Mouse (Mus musculus): ENCODE data around the gene Retsat. TPM values are rescaled to one million over a fixed set of nuclear protein-coding genes. Genes with fewer than 3 reads are reported as not detected.

Gene Retsat
- polyA plus RNA-seq, 1 experiment, result 14.9 TPM

DNA sequence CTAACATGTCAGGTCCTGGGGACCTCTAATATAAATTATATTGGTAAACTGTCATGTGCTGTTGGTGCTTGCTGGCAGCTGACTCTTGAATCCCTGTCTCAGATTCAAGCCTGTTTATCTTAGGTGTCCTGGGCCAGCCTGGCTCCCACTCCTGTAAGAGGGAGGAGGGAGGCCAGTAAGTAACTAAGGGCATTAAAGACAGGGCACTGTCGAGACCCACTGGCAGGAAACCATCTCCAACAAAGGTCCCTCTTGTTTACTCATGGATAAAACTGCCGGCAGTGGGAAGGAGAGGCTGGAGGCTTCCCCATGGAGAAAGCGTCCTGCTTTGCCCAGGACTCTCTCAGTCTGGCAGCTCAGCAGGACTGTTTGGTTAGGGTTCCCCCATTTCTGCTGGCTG, 26.4 kb upstream of the Retsat start:
- Histone ChIP-seq H3K36me3 (ENCODE audit: control insufficient read depth, insufficient read depth) (no peaks in the 10 kb centered on the region), H3K4me2 (ENCODE audit: low read depth) (no peak overlapping the region)
- no peak for TF ChIP-seq CEBPB (IDR thresholded peaks at IDR 0.05; ENCODE audit: insufficient read depth, poor library complexity, severe bottlenecking)
- TF ChIP-seq E2F4 (IDR thresholded peaks at IDR 0.05; ENCODE audit: insufficient read depth), result no peak
- TF ChIP-seq REST (IDR thresholded peaks at IDR 0.05; ENCODE audit: insufficient read depth, insufficient read length), result no peak
- no peak for TF ChIP-seq POLR2AphosphoS2 (IDR thresholded peaks at IDR 0.05; ENCODE audit: insufficient read length, low read depth)
- no peak for TF ChIP-seq TCF12 (IDR thresholded peaks at IDR 0.05; ENCODE audit: insufficient read depth, poor library complexity, severe bottlenecking)
- no peak for TF ChIP-seq MYOD1 (IDR thresholded peaks at IDR 0.05; ENCODE audit: control insufficient read depth in 1 of 3, insufficient read length in 2 of 3, low read depth in 2 of 3)
- no peak for TF ChIP-seq POLR2A (IDR thresholded peaks at IDR 0.05; ENCODE audit: insufficient read length, low read depth)
- no peak for TF ChIP-seq MYOG (IDR thresholded peaks at IDR 0.05; ENCODE audit: control insufficient read depth in 1 of 3, insufficient read depth in 1 of 3, insufficient read length in 2 of 3, low read depth in 2 of 3)
- no peak for TF ChIP-seq USF1 (IDR thresholded peaks at IDR 0.05; ENCODE audit: low read depth)
- no peak for TF ChIP-seq MAX (IDR thresholded peaks at IDR 0.05; ENCODE audit: low read depth)
- TF ChIP-seq TCF3 (IDR thresholded peaks at IDR 0.05; ENCODE audit: insufficient read length, low read depth), result no peak
- TF ChIP-seq SRF (IDR thresholded peaks at IDR 0.05; ENCODE audit: control insufficient read depth, insufficient read length, low read depth), result no peak

DNA sequence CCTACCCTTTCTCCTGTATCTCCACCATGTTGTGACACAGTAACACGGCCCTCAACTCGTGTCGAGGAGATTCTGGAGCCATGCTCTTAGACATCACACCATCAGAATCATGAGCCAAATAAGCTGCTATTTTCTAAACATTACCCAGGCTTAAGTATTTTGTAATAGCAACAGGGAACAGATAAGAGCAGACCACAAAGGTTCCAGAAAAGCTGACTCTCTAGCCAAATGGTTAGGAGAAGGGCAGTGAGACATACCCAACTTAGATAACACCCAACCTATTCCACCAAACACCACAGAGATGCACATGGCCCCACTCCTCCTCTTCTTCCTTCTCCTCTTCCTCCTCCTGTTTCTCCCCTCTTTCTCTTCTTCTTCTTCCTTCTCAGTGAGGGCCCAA, 22.2 kb upstream of the Retsat start:
- Histone ChIP-seq H3K4me3 (no peak overlapping the region), H3ac (ENCODE audit: control insufficient read depth, insufficient read length) (no peak overlapping the region), H3K36me3 (ENCODE audit: control insufficient read depth, insufficient read depth) (no peaks in the 10 kb centered on the region), H3K27me3 (ENCODE audit: control insufficient read depth, insufficient read depth, insufficient read length) (no peaks in the 10 kb centered on the region), H3K79me2 (ENCODE audit: control insufficient read depth, insufficient read depth) (no peaks in the 10 kb centered on the region), H3K4me2 (ENCODE audit: low read depth) (no peak overlapping the region)
- TF ChIP-seq POLR2A (IDR thresholded peaks at IDR 0.05; ENCODE audit: insufficient read length, low read depth), result no peak
- TF ChIP-seq MAX (IDR thresholded peaks at IDR 0.05; ENCODE audit: low read depth), result no peak
- no peak for TF ChIP-seq E2F4 (IDR thresholded peaks at IDR 0.05; ENCODE audit: insufficient read depth)
- TF ChIP-seq TCF3 (IDR thresholded peaks at IDR 0.05; ENCODE audit: insufficient read length, low read depth), result no peak

More for the DNA sequence above, 26.4 kb upstream of the Retsat start:
- Histone ChIP-seq H3ac (ENCODE audit: control insufficient read depth, insufficient read length) (no peak overlapping the region), H3K27me3 (ENCODE audit: control insufficient read depth, insufficient read depth, insufficient read length) (no peaks in the 10 kb centered on the region), H3K79me2 (ENCODE audit: control insufficient read depth, insufficient read depth) (no peaks in the 10 kb centered on the region), H3K4me3 (no peak overlapping the region)

DNA sequence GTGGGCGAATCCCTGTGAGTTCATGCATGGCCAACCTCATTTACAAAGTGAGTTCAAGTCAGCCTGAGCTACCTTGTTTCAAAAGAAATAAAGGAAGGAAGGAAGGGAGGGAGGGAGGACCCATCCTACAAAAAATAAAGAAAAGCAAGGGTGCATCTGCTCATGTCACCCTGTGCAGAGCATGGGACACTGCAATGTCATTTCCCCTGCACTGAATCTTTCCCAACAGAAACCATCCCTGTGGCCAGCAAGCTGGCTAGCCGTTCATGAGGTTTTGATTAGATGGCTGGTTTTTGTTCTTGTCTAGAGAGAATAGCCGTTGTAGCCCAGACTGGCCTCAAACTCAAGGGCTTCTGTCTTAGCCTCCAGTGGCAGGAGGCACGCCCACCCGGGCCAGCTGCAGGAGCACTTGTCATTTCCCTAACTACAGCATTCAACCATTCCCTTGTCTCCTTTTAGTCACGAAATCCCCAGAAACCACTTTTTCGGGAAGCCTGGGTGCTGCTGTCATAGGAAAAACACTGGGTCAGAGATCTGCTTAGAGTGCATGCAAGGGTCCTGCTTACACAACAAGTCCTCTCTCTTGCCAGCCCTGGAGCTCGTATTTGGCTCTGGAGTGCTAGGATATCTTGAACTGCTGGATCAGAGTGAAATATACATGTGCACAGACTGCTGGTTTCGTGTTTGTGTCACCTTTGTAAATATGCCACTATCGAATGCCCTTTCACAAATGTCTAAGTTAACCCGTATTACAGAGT, 16.5 kb upstream of the Retsat start:
- no peaks in the 10 kb centered on the region for H3K27me3 ChIP-seq (ENCODE audit: control insufficient read depth, insufficient read depth, insufficient read length)
- H3K4me2 ChIP-seq (ENCODE audit: low read depth), result no peak overlapping the region
- no peak overlapping the region for H3ac ChIP-seq (ENCODE audit: control insufficient read depth, insufficient read length)
- H3K79me2 ChIP-seq (ENCODE audit: control insufficient read depth, insufficient read depth), result no peaks in the 10 kb centered on the region
- TF ChIP-seq MYOD1 (IDR thresholded peaks at IDR 0.05; ENCODE audit: control insufficient read depth in 1 of 3, insufficient read length in 2 of 3, low read depth in 2 of 3), result peak in 1 of 3 experiments; percentile 7
- TF ChIP-seq POLR2AphosphoS2 (IDR thresholded peaks at IDR 0.05; ENCODE audit: insufficient read length, low read depth), result no peak
- H3K36me3 ChIP-seq (ENCODE audit: control insufficient read depth, insufficient read depth), result no peaks in the 10 kb centered on the region
- H3K4me3 ChIP-seq, result no peak overlapping the region

DNA sequence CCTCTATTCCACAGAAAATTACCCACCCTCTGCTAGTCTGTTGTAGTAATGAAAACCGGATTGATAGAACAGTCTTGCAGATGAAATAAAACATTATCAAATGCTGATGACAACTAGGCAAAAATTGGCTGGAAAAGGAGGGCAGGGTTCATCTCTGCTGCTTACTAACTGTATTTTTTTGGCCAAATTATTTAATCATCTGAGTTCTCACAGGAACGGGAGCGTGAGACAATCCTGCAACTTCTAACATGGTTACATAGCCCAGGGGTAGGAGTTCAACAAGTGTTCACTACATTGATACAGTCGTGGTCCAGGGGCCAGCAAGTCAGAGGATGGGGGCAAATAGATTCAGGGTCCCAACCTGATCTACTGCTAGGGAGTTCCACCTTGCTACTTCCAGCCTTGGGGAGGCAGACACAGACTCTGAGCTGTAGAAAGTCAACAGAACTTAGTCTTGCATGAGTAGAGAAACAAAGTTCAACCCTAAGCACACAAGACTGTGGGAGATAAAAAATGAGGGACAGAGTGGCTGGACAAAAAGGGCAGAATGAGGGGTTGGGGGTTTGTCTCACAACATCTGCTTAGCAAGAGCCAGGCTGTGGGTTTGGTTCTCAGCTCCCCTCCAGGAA, 14.9 kb upstream of the Retsat start:
- no peak overlapping the region for H3K4me2 ChIP-seq (ENCODE audit: low read depth)
- no peak overlapping the region for H3K4me3 ChIP-seq
- H3ac ChIP-seq (ENCODE audit: control insufficient read depth, insufficient read length), result no peak overlapping the region
- H3K27me3 ChIP-seq (ENCODE audit: control insufficient read depth, insufficient read depth, insufficient read length), result no peaks in the 10 kb centered on the region
- TF ChIP-seq USF1 (IDR thresholded peaks at IDR 0.05; ENCODE audit: low read depth) (no peak), TCF3 (IDR thresholded peaks at IDR 0.05; ENCODE audit: insufficient read length, low read depth) (no peak), MAX (IDR thresholded peaks at IDR 0.05; ENCODE audit: low read depth) (no peak), TCF12 (IDR thresholded peaks at IDR 0.05; ENCODE audit: insufficient read depth, poor library complexity, severe bottlenecking) (no peak), CEBPB (IDR thresholded peaks at IDR 0.05; ENCODE audit: insufficient read depth, poor library complexity, severe bottlenecking) (no peak), MYOD1 (IDR thresholded peaks at IDR 0.05; ENCODE audit: control insufficient read depth in 1 of 3, insufficient read length in 2 of 3, low read depth in 2 of 3) (no peak), E2F4 (IDR thresholded peaks at IDR 0.05; ENCODE audit: insufficient read depth) (no peak), MYOG (IDR thresholded peaks at IDR 0.05; ENCODE audit: control insufficient read depth in 1 of 3, insufficient read depth in 1 of 3, insufficient read length in 2 of 3, low read depth in 2 of 3) (no peak), POLR2A (IDR thresholded peaks at IDR 0.05; ENCODE audit: insufficient read length, low read depth) (no peak), REST (IDR thresholded peaks at IDR 0.05; ENCODE audit: insufficient read depth, insufficient read length) (no peak), POLR2AphosphoS2 (IDR thresholded peaks at IDR 0.05; ENCODE audit: insufficient read length, low read depth) (no peak), SRF (IDR thresholded peaks at IDR 0.05; ENCODE audit: control insufficient read depth, insufficient read length, low read depth) (no peak)
- H3K79me2 ChIP-seq (ENCODE audit: control insufficient read depth, insufficient read depth), result no peaks in the 10 kb centered on the region
- H3K36me3 ChIP-seq (ENCODE audit: control insufficient read depth, insufficient read depth), result no peaks in the 10 kb centered on the region

DNA sequence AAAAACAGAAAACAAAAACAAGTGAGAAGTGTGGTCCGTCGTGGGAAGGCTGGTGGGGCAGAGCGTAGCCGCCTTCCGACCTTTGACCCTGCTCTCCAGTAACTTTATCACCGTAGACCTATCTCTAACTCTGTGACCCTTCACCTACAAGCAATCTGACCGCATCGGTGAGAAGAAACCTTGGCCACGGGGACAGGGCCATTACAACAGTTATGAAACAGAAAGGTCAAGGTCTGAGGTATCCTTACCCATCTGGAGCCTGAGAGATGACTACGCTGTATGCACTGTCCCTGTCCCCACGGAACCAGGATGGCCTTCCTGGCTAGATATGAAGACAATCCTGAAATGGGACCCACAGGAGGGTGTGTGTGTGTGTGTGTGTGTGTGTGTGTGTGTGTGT, 14.1 kb upstream of the Retsat start:
- Histone ChIP-seq H3ac (ENCODE audit: control insufficient read depth, insufficient read length) (no peak overlapping the region), H3K4me3 (no peak overlapping the region), H3K79me2 (ENCODE audit: control insufficient read depth, insufficient read depth) (no peaks in the 10 kb centered on the region), H3K4me2 (ENCODE audit: low read depth) (no peak overlapping the region), H3K36me3 (ENCODE audit: control insufficient read depth, insufficient read depth) (no peaks in the 10 kb centered on the region), H3K27me3 (ENCODE audit: control insufficient read depth, insufficient read depth, insufficient read length) (no peaks in the 10 kb centered on the region)
- TF ChIP-seq MYOD1 (IDR thresholded peaks at IDR 0.05; ENCODE audit: control insufficient read depth in 1 of 3, insufficient read length in 2 of 3, low read depth in 2 of 3) (no peak), MAX (IDR thresholded peaks at IDR 0.05; ENCODE audit: low read depth) (no peak), E2F4 (IDR thresholded peaks at IDR 0.05; ENCODE audit: insufficient read depth) (no peak), SRF (IDR thresholded peaks at IDR 0.05; ENCODE audit: control insufficient read depth, insufficient read length, low read depth) (no peak), TCF3 (IDR thresholded peaks at IDR 0.05; ENCODE audit: insufficient read length, low read depth) (no peak), USF1 (IDR thresholded peaks at IDR 0.05; ENCODE audit: low read depth) (no peak), TCF12 (IDR thresholded peaks at IDR 0.05; ENCODE audit: insufficient read depth, poor library complexity, severe bottlenecking) (no peak), MYOG (IDR thresholded peaks at IDR 0.05; ENCODE audit: control insufficient read depth in 1 of 3, insufficient read depth in 1 of 3, insufficient read length in 2 of 3, low read depth in 2 of 3) (no peak), POLR2A (IDR thresholded peaks at IDR 0.05; ENCODE audit: insufficient read length, low read depth) (no peak), POLR2AphosphoS2 (IDR thresholded peaks at IDR 0.05; ENCODE audit: insufficient read length, low read depth) (no peak), CEBPB (IDR thresholded peaks at IDR 0.05; ENCODE audit: insufficient read depth, poor library complexity, severe bottlenecking) (no peak), REST (IDR thresholded peaks at IDR 0.05; ENCODE audit: insufficient read depth, insufficient read length) (no peak)
